Mouse (Mus musculus): Measurements from ENCODE around the gene Fv1. TPM values are rescaled to one million over a fixed set of nuclear protein-coding genes. Genes with fewer than 3 reads are reported as not detected.
"Not testable (repeated sequence)": the region's sequence is repeated elsewhere in the genome, so short reads cannot be mapped to it uniquely, and the experiment has no call there.

Fv1 gene
- polyA plus RNA-seq, 1 experiment from 2014 or later, result 17.1 TPM

DNA sequence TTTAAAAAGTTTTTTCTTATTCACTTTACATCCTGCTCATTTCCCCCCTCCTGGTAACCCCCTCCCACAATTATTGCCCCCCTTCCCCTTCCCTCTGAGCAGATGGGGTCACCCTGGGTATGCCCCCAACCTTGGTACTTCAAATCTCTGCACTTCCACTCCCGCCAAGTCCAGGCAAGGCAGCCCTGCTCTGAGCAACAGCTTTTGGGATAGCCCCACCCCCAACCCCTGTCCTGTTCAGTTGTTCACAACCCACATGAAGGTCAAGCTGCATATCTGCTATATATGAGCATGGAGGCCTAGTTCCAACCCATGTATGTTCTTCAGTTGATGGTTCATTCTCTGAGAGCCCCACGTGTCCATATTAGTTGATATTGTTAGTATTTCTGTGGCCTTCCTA, 18.0 kb upstream of the Fv1 start:
- Histone ChIP-seq H3K27me3 (ENCODE audit: control insufficient read depth, insufficient read depth, low read length) (no peaks in the 10 kb centered on the region), H3K4me2 (ENCODE audit: low read depth, low read length, severe bottlenecking) (no peak overlapping the region), H3K4me1 (replicated peaks; ENCODE audit: control insufficient read depth, insufficient read depth, low read length) (0 out of 2 replicates have a peak, but pooled peaks cover 2% of the 10 kb centered on the region), H3K36me3 (ENCODE audit: control insufficient read depth, insufficient read depth, low read length) (no peaks in the 10 kb centered on the region; the same call in 1 of the 2 replicates), H3K9me3 (ENCODE audit: control insufficient read depth, low read length) (no peaks in the 10 kb centered on the region), H3K9ac (ENCODE audit: low read length) (no peak overlapping the region), H3K27ac (ENCODE audit: low read depth, low read length) (no peak overlapping the region), H3K4me3 (ENCODE audit: low read depth, low read length) (no peak overlapping the region)
- DNase-seq (ENCODE audit: low spot score) (no peak), ATAC-seq (replicated peaks; ENCODE audit: low FRiP score) (no peak)
- WGBS, result 81% methylated on average over 2 of the region's 2 CpGs

GRCm38 (mm10) chr4:147862051-147862450, 6.7 kb upstream of the Fv1 start:
- Histone ChIP-seq H3K9ac (ENCODE audit: low read length) (no peak overlapping the region), H3K4me1 (replicated peaks; ENCODE audit: control insufficient read depth, insufficient read depth, low read length) (no peaks in the 10 kb centered on the region), H3K9me3 (ENCODE audit: control insufficient read depth, low read length) (no peaks in the 10 kb centered on the region), H3K36me3 (ENCODE audit: control insufficient read depth, insufficient read depth, low read length) (peaks cover 18% of the 10 kb centered on the region; the same call in 1 of the 2 replicates), H3K4me2 (ENCODE audit: low read depth, low read length, severe bottlenecking) (no peak overlapping the region), H3K4me3 (ENCODE audit: low read depth, low read length) (no peak overlapping the region), H3K27me3 (ENCODE audit: control insufficient read depth, insufficient read depth, low read length) (no peaks in the 10 kb centered on the region), H3K27ac (ENCODE audit: low read depth, low read length) (no peak overlapping the region)
- ATAC-seq (replicated peaks; ENCODE audit: low FRiP score) (no peak), DNase-seq (ENCODE audit: low spot score) (no peak)
- WGBS, result 94% methylated on average over 3 of the region's 3 CpGs

- Histone ChIP-seq H3K4me1 (replicated peaks; ENCODE audit: control insufficient read depth, insufficient read depth, low read length) (peaks cover 6% of the 10 kb centered on the region), H3K27me3 (ENCODE audit: control insufficient read depth, insufficient read depth, low read length) (no peaks in the 10 kb centered on the region), H3K9me3 (ENCODE audit: control insufficient read depth, low read length) (no peaks in the 10 kb centered on the region), H3K36me3 (ENCODE audit: control insufficient read depth, insufficient read depth, low read length) (peaks cover 18% of the 10 kb centered on the region; the same call in 1 of the 2 replicates), H3K4me3 (ENCODE audit: low read depth, low read length) (no peak overlapping the region), H3K27ac (ENCODE audit: low read depth, low read length) (no peak overlapping the region), H3K4me2 (ENCODE audit: low read depth, low read length, severe bottlenecking) (no peak overlapping the region), H3K9ac (ENCODE audit: low read length) (no peak overlapping the region)
- WGBS, result 87% methylated on average over 6 of the region's 6 CpGs
- ATAC-seq (replicated peaks; ENCODE audit: low FRiP score), result no peak
- DNase-seq (ENCODE audit: low spot score), result no peak
These were observed 3.1 kb upstream of the Fv1 start for GRCm38 (mm10) chr4:147865651-147866050.

DNA sequence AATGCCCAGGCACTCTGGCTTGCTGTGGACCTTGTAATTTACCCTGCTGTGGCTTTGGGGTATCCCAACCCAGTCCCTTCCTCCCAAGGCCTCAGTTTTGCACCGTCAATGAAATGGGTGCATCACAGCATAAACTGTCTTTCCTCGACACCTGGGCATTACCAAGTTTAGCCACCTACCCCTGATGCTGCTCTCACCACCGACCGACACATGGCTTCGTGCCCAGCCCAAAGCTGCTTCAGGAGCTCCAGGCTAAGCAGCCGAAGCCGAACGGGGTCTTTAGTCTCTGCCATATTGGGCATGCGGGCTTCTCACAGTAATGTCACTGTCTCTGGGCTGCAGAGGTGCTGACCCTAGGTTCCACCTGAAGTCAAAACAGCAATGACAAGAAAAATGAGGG, 2.7 kb upstream of the Fv1 start:
- DNase-seq (ENCODE audit: low spot score) (no peak), ATAC-seq (replicated peaks; ENCODE audit: low FRiP score) (no peak)
- H3K27me3 ChIP-seq (ENCODE audit: control insufficient read depth, insufficient read depth, low read length), result no peaks in the 10 kb centered on the region
- 95% methylated on average over 9 of the region's 9 CpGs for WGBS
- H3K27ac ChIP-seq (ENCODE audit: low read depth, low read length), result no peak overlapping the region
- peaks cover 6% of the 10 kb centered on the region for H3K4me1 ChIP-seq (replicated peaks; ENCODE audit: control insufficient read depth, insufficient read depth, low read length)
- no peak overlapping the region for H3K4me3 ChIP-seq (ENCODE audit: low read depth, low read length)
- peaks cover 18% of the 10 kb centered on the region; the same call in 1 of the 2 replicates for H3K36me3 ChIP-seq (ENCODE audit: control insufficient read depth, insufficient read depth, low read length)
- H3K4me2 ChIP-seq (ENCODE audit: low read depth, low read length, severe bottlenecking), result no peak overlapping the region
- no peaks in the 10 kb centered on the region for H3K9me3 ChIP-seq (ENCODE audit: control insufficient read depth, low read length)
- no peak overlapping the region for H3K9ac ChIP-seq (ENCODE audit: low read length)

DNA sequence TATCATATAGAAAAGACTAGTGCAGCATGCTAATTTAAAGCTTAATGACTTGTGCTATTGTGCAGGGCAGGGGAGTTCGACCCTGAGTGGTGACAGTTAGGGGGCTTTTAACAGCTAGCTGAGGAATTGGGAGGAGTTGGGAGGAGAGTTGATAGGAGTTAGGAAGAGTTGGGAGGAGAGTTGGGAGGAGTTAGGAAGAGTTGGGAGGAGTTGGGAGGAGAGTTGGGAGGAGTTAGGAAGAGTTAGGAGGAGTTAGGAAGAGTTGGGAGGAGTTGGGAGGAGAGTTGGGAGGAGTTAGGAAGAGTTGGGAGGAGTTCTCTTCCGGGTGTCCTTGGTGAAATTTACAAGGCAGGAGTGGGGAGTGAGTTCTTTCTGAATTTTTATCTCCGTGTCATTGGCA, 2.0 kb upstream of the Fv1 start:
- not testable (repeated sequence) for H3K4me3 ChIP-seq (ENCODE audit: low read depth, low read length); H3K9me3 ChIP-seq (ENCODE audit: control insufficient read depth, low read length); H3K27ac ChIP-seq (ENCODE audit: low read depth, low read length); H3K4me1 ChIP-seq (replicated peaks; ENCODE audit: control insufficient read depth, insufficient read depth, low read length); H3K9ac ChIP-seq (ENCODE audit: low read length); DNase-seq (ENCODE audit: low spot score); H3K27me3 ChIP-seq (ENCODE audit: control insufficient read depth, insufficient read depth, low read length); H3K4me2 ChIP-seq (ENCODE audit: low read depth, low read length, severe bottlenecking); ATAC-seq (replicated peaks; ENCODE audit: low FRiP score)
- 42% methylated on average over 3 of the region's 3 CpGs for WGBS
- H3K36me3 ChIP-seq (ENCODE audit: control insufficient read depth, insufficient read depth, low read length), result peaks cover 15% of the 10 kb centered on the region; the same call in 1 of the 2 replicates

GRCm38 (mm10) chr4:147867563-147868449, 973 bp upstream of the Fv1 start:
- no peak for ATAC-seq (replicated peaks; ENCODE audit: low FRiP score)
- Histone ChIP-seq H3K9me3 (ENCODE audit: control insufficient read depth, low read length) (no peaks in the 10 kb centered on the region), H3K4me2 (ENCODE audit: low read depth, low read length, severe bottlenecking) (peak overlapping the region; percentile 70), H3K4me1 (replicated peaks; ENCODE audit: control insufficient read depth, insufficient read depth, low read length) (peaks cover 6% of the 10 kb centered on the region), H3K36me3 (ENCODE audit: control insufficient read depth, insufficient read depth, low read length) (peaks cover 8% of the 10 kb centered on the region; the same call in 1 of the 2 replicates), H3K27me3 (ENCODE audit: control insufficient read depth, insufficient read depth, low read length) (no peaks in the 10 kb centered on the region), H3K4me3 (ENCODE audit: low read depth, low read length) (peak overlapping the region; percentile 83), H3K27ac (ENCODE audit: low read depth, low read length) (peak overlapping the region; percentile 44; the same call in 1 of the 2 replicates), H3K9ac (ENCODE audit: low read length) (peak overlapping the region; percentile 81)
- WGBS, result 10% methylated on average over 22 of the region's 22 CpGs
- DNase-seq (ENCODE audit: low spot score), result peak; percentile 54

DNA sequence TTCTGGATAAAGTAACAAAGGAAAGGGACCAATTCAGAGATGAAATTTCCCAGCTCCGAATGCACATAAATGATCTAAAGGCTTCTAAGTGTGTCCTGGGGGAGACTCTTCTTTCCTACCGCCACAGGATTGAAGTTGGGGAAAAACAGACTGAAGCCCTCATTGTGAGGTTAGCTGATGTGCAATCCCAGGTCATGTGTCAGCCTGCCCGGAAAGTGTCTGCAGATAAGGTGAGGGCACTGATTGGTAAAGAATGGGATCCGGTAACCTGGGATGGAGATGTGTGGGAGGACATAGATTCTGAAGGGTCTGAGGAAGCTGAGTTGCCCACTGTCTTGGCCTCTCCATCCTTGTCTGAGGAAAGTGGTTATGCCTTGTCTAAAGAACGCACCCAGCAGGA, 459 bp downstream of the Fv1 start:
- Histone ChIP-seq H3K4me2 (ENCODE audit: low read depth, low read length, severe bottlenecking) (peak overlapping the region; percentile 71), H3K4me3 (ENCODE audit: low read depth, low read length) (peak overlapping the region; percentile 83), H3K9me3 (ENCODE audit: control insufficient read depth, low read length) (no peaks in the 10 kb centered on the region), H3K27me3 (ENCODE audit: control insufficient read depth, insufficient read depth, low read length) (no peaks in the 10 kb centered on the region), H3K36me3 (ENCODE audit: control insufficient read depth, insufficient read depth, low read length) (peaks cover 13% of the 10 kb centered on the region; the same call in 1 of the 2 replicates), H3K27ac (ENCODE audit: low read depth, low read length) (no peak overlapping the region), H3K9ac (ENCODE audit: low read length) (peak overlapping the region; percentile 68), H3K4me1 (replicated peaks; ENCODE audit: control insufficient read depth, insufficient read depth, low read length) (peaks cover 6% of the 10 kb centered on the region)
- DNase-seq (ENCODE audit: low spot score) (no peak), ATAC-seq (replicated peaks; ENCODE audit: low FRiP score) (no peak)
- 21% methylated on average over 5 of the region's 5 CpGs for WGBS

- Histone ChIP-seq H3K4me2 (ENCODE audit: low read depth, low read length, severe bottlenecking) (no peak overlapping the region), H3K27me3 (ENCODE audit: control insufficient read depth, insufficient read depth, low read length) (no peaks in the 10 kb centered on the region), H3K9ac (ENCODE audit: low read length) (no peak overlapping the region), H3K4me3 (ENCODE audit: low read depth, low read length) (no peak overlapping the region), H3K4me1 (replicated peaks; ENCODE audit: control insufficient read depth, insufficient read depth, low read length) (no peaks in the 10 kb centered on the region), H3K9me3 (ENCODE audit: control insufficient read depth, low read length) (no peaks in the 10 kb centered on the region), H3K27ac (ENCODE audit: low read depth, low read length) (no peak overlapping the region), H3K36me3 (ENCODE audit: control insufficient read depth, insufficient read depth, low read length) (peaks cover 10% of the 10 kb centered on the region)
- no peak for ATAC-seq (replicated peaks; ENCODE audit: low FRiP score)
- WGBS, result 91% methylated on average over 4 of the region's 4 CpGs
- no peak for DNase-seq (ENCODE audit: low spot score)
These were observed 7.2 kb downstream of the Fv1 start for GRCm38 (mm10) chr4:147875852-147876575.

Measured in forebrain, embryonic 11.5 days (tissue).